In the genomic region with DNA sequence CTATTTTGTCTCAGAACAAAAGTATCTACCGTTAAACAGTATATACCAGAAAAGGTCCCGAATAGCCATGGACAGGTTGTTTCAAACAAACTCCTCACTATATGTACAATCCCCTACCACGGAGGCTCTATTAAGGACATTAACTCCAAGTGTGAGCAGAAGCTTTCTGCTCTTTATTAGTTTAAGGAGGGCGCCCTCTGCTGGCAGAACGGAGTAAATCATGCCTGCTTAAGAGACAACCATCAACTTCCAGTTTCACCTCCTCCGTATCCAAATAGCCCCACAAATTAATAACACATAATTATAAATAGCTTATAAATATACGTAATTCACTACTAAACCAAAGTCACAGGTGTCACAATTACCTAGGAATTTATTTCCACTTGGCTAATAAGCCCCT, we compare ENCODE assay signal across 8 mouse cellular contexts.
DNase-seq lines count a peak whose midpoint lies in the region; ATAC-seq lines count a peak whose summit lies in the region.

No protein-coding gene starts in this region.

- H3K9me3 ChIP-seq in liver, embryonic 15.5 days (replicated peaks), result no peaks in the 10 kb centered on the region

- peaks cover 54% of the 10 kb centered on the region for H3K4me1 ChIP-seq in liver, embryonic 15.5 days (replicated peaks)

- peaks cover 22% of the 10 kb centered on the region for H3K36me3 ChIP-seq in liver, embryonic 15.5 days (replicated peaks)

- DNase-seq in 3T3-L1 (ENCODE audit: low read depth, low spot score), result peak; percentile 90
- peak; percentile 83 for DNase-seq in ES-CJ7 (ENCODE audit: low read depth, low spot score)
- peak; percentile 82 for DNase-seq in cerebellum, adult 11-12 months
- DNase-seq in gastrocnemius, adult 18-20 months (ENCODE audit: low spot score), result peak; percentile 91
- peak; percentile 95 to 96 for DNase-seq in kidney, postnatal 4 days
- DNase-seq in right cerebral cortex, adult 18-20 months, result peak; percentile 87
- peak; percentile 64 for DNase-seq in urinary bladder, postnatal 10 days (ENCODE audit: low spot score)

- ATAC-seq in liver, embryonic 15.5 days (ENCODE audit: insufficient read depth), result no peak

- 6% methylated on average over 7 of the region's 7 CpGs for WGBS in liver, embryonic 15.5 days (ENCODE audit: insufficient replicate concordance)

- H3K9ac ChIP-seq in liver, embryonic 15.5 days, result no peak overlapping the region

- H3K27me3 ChIP-seq in liver, embryonic 15.5 days, result no peaks in the 10 kb centered on the region

- H3K27ac ChIP-seq in liver, embryonic 15.5 days (replicated peaks), result peak overlapping the region; percentile 95

- H3K4me3 ChIP-seq in liver, embryonic 15.5 days (replicated peaks), result no peak overlapping the region

- peak overlapping the region; percentile 95; the same call in 1 of the 2 replicates for H3K4me2 ChIP-seq in liver, embryonic 15.5 days
